8 mouse cellular contexts compared by ENCODE assay signal in the genomic region with DNA sequence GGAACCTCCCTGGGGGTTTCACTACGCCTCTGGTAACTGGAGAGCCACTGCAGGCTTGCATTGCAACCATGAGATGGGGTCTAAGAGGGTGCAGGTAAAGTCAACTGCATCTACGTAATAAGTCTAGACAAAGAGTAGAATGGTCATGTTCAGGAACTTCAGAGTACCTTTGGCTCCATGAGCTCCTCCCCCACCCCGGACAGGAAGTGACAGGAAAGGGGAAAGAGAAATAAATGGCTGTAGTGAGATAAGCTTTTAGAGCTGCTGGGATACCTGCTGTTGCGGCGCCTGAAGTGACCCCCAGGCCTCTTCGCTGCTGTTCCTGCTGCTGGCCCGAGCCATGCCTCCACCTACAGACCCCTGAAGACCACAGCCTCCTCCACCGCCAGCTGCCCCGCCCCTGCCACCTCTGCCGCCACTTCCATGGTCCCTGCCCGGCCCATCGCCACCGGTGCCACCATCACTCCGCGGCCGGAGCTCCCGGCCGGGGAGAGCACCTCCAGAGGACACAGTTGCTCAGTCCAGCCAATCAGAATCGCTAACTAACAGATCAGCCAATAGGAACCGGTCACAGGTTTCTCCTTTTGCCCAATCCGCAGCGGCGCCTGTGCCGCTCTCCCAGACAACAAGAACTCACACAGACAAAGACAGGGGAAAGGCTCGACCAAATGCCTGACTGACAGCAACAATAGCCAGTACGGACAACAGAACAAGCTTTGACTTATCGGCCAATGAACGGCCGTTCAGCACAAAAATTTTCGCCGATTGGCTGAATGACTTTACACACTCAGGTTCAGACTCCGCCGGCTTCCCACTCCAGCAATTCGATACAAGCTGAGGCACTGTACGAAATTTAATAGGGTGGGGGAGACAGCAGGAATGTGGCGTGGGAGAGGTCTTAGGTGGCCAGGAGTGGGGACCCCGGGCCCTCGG. TPM values are rescaled to one million over a fixed set of nuclear protein-coding genes. Genes with fewer than 3 reads are reported as not detected.
DNase-seq lines count a peak whose midpoint lies in the region; ATAC-seq and TF ChIP-seq lines count a peak whose summit lies in the region.

Wbp1 (minus strand) TSS at position 630 of the 933 bp plus-strand sequence.

- H3K4me1 ChIP-seq in hindbrain, postnatal 0 days (ENCODE audit: insufficient read depth, low read length): peaks cover 28% of the 10 kb centered on the region

- no peaks in the 10 kb centered on the region for H3K27me3 ChIP-seq in hindbrain, postnatal 0 days (ENCODE audit: insufficient read depth, low read length)

- under 1% methylated on average over 38 of the region's 38 CpGs for WGBS in hindbrain, postnatal 0 days

- H3K36me3 ChIP-seq in hindbrain, postnatal 0 days (ENCODE audit: insufficient read depth, low read length): 0 out of 2 replicates have a peak, but pooled peaks cover 9% of the 10 kb centered on the region

- TF ChIP-seq CTCF in gastrocnemius, adult 2 months (IDR thresholded peaks at IDR 0.05): peak; percentile 12; the same call in 1 of the 2 replicates
- TF ChIP-seq CTCF in hindbrain, postnatal 0 days (IDR thresholded peaks at IDR 0.05; ENCODE audit: low read depth): no peak; the same call in 1 of the 2 replicates
- TF ChIP-seq CTCF in left cerebral cortex, adult 2 months (IDR thresholded peaks at IDR 0.05): no peak; the same call in 1 of the 2 replicates

- DNase-seq in ZHBTc4 (ENCODE audit: low read depth, low spot score): peak; percentile 100
- peak; percentile 94 for DNase-seq in gastrocnemius, adult 2 months
- DNase-seq in hindbrain, postnatal 0 days (ENCODE audit: low spot score): peak; percentile 97
- DNase-seq in left cerebral cortex, adult 2 months (ENCODE audit: extremely low spot score in 1 of 2, low spot score in 2 of 2): peak; percentile 88 to 94
- DNase-seq in right cerebral cortex, adult 2 months (ENCODE audit: low spot score in 2 of 2): peak; percentile 97
- DNase-seq in urinary bladder, postnatal 14 days (ENCODE audit: low spot score): peak; percentile 94

- peak within 1 kb of the TSS; percentile 80 for H3K9ac ChIP-seq in hindbrain, postnatal 0 days (replicated peaks; ENCODE audit: low read length)

- H3K4me2 ChIP-seq in hindbrain, postnatal 0 days (ENCODE audit: low read depth, low read length): peak within 1 kb of the TSS; percentile 98

- H3K4me3 ChIP-seq in gastrocnemius, adult 2 months: peak within 1 kb of the TSS; percentile 89
- peak within 1 kb of the TSS; percentile 74 for H3K4me3 ChIP-seq in hindbrain, postnatal 0 days (ENCODE audit: low read length)
- H3K4me3 ChIP-seq in left cerebral cortex, adult 2 months: peak within 1 kb of the TSS; percentile 62

- peak within 1 kb of the TSS; percentile 87 for H3K27ac ChIP-seq in gastrocnemius, adult 2 months
- peak within 1 kb of the TSS; percentile 95 for H3K27ac ChIP-seq in hindbrain, postnatal 0 days
- H3K27ac ChIP-seq in left cerebral cortex, adult 2 months: peak within 1 kb of the TSS; percentile 82

- H3K9me3 ChIP-seq in hindbrain, postnatal 0 days (ENCODE audit: low read length): no peaks in the 10 kb centered on the region

- ATAC-seq in common myeloid progenitor, adult 5-6 weeks (replicated peaks; ENCODE audit: low read depth, poor library complexity, severe bottlenecking): peak; percentile 82
- ATAC-seq in hindbrain, postnatal 0 days: peak; percentile 96
- ATAC-seq in megakaryocyte, adult 5-6 weeks (ENCODE audit: poor library complexity, severe bottlenecking): peak; percentile 88

- intact Hi-C loops in gastrocnemius, adult 2 months (cut with DNase I): no loop called here
- intact Hi-C loops in left cerebral cortex, adult 2 months (cut with DNase I): no loop called here

RNA-seq across cellular contexts. Expression of gene Wbp1, which starts in this region (rescaled TPM):
- total RNA-seq in common myeloid progenitor, adult 5-6 weeks (2017): 70.1 and 85.3 TPM in 2 replicates
- total RNA-seq in gastrocnemius, adult 2 months (2021): 10 to 100 TPM; 43.3 to 45.6 TPM
- total RNA-seq in hindbrain, postnatal 0 days (2014; rRNA removed): 182 and 209 TPM in 2 replicates
- polyA plus RNA-seq in hindbrain, postnatal 0 days (2015; fragmentation: Nextera tagmentation; extraction: Ambion mirVana): 99.6 and 101 TPM in 2 replicates
- total RNA-seq in left cerebral cortex, adult 2 months (2021): 10 to 100 TPM; 42.4 to 42.5 TPM
- total RNA-seq in megakaryocyte, adult 5-6 weeks (2015): 33.5 and 34.8 TPM in 2 replicates
- 74.0 and 89.9 TPM in 2 replicates for total RNA-seq in megakaryocyte, adult 5-6 weeks (2017)

Comparison
In these comparisons a context has a peak if more than half of its experiments do, and no peak if none do; other contexts are left out.
1. Peak in every context shown above with its lines: DNase-seq, ATAC-seq, H3K4me3 ChIP-seq and H3K27ac ChIP-seq.